Mouse (Mus musculus): ENCODE measurements at regions not wholly inside any gene's neighbourhood (a gene's known extent, or its start where the extent isn't known, plus 50 kb on each side); places are given as distances from the start of the nearest gene placed in this dataset.

- TF ChIP-seq CTCF (IDR thresholded peaks at IDR 0.05; ENCODE audit: low read depth) (no peak), EP300 (IDR thresholded peaks at IDR 0.05; ENCODE audit: low read depth) (no peak)
Observed at GRCm38 (mm10) chr13:28700081-28700480, 253.4 kb downstream of the Sox4 start.
